Mouse (Mus musculus) intestine, postnatal 0 days (tissue): ENCODE data around the gene Slc31a2. TPM values are rescaled to one million over a fixed set of nuclear protein-coding genes. Genes with fewer than 3 reads are reported as not detected.

Experiments used
- ATAC-seq: fragments of 200-750 bp; cut with Nextera tagmentation; 2 replicates; pipeline ENCODE4 v1.8.0; 2017; ENCODE audit warnings: mild to moderate bottlenecking, moderate TSS enrichment, moderate library complexity
- H3K27ac ChIP-seq: fragments of 300-500 bp; sonication (generic); 2 replicates; pipeline ENCODE4 v1.5.1; 2014; ENCODE audit warnings: mild to moderate bottlenecking, low read depth, low read length, moderate library complexity
- H3K27me3 ChIP-seq: fragments of 300-500 bp; sonication (generic); replicated peaks from 2 replicates; pipeline ENCODE4 v1.6.1; 2014; ENCODE audit warnings: low read length, mixed read lengths; ENCODE audit not compliant: control insufficient read depth, insufficient read depth
- H3K36me3 ChIP-seq: fragments of 300-500 bp; sonication (generic); 2 replicates; pipeline ENCODE4 v1.6.1; 2014; ENCODE audit warnings: mild to moderate bottlenecking, moderate library complexity; ENCODE audit not compliant: control insufficient read depth, insufficient read depth
- H3K4me1 ChIP-seq: fragments of 300-500 bp; sonication (generic); replicated peaks from 2 replicates; pipeline ENCODE4 v1.6.1; 2014; ENCODE audit warnings: antibody characterized with exemption, low read length, mixed read lengths; ENCODE audit not compliant: control insufficient read depth, insufficient read depth
- H3K4me2 ChIP-seq: fragments of 300-500 bp; sonication (generic); replicated peaks from 2 replicates; pipeline ENCODE4 v1.6.1; 2014; ENCODE audit warnings: low read depth, mild to moderate bottlenecking, moderate library complexity
- H3K4me3 ChIP-seq: fragments of 300-500 bp; sonication (generic); 2 replicates; pipeline ENCODE4 v1.5.1; 2014; ENCODE audit warnings: low read depth, low read length
- H3K9ac ChIP-seq: fragments of 300-500 bp; sonication (generic); 2 replicates; pipeline ENCODE4 v1.6.1; 2014; ENCODE audit warnings: mild to moderate bottlenecking, low read depth, low read length
- H3K9me3 ChIP-seq: fragments of 300-500 bp; sonication (generic); 2 replicates; pipeline ENCODE4 v1.6.1; 2016; ENCODE audit warnings: mixed run types; ENCODE audit not compliant: control insufficient read depth
- CTCF ChIP-seq: sonication (generic); IDR thresholded peaks from 2 replicates; pipeline ENCODE4 v1.5.1; 2016; ENCODE audit warnings: low read depth, mild to moderate bottlenecking, control low read depth, antibody characterized with exemption, moderate library complexity
- WGBS: fragments of 180-500 bp; shearing (Covaris S2); extraction: QIAGEN DNeasy Blood & Tissue Kit; methylation state at CpG from one replicate; pipeline ENCODE4 v1.1.7; 2014; 5-methylcytosine and 5-hydroxymethylcytosine counted together
- polyA plus RNA-seq: library from polyadenylated mRNA; unstranded; fragments of >200 nt; fragmentation: Nextera tagmentation; extraction: Ambion mirVana; gene quantifications from 2 replicates; pipeline ENCODE4 v1.2.1, GENCODE M21; 2015

Gene Slc31a2
- polyA plus RNA-seq: 16.1 and 17.8 TPM in 2 replicates

DNA sequence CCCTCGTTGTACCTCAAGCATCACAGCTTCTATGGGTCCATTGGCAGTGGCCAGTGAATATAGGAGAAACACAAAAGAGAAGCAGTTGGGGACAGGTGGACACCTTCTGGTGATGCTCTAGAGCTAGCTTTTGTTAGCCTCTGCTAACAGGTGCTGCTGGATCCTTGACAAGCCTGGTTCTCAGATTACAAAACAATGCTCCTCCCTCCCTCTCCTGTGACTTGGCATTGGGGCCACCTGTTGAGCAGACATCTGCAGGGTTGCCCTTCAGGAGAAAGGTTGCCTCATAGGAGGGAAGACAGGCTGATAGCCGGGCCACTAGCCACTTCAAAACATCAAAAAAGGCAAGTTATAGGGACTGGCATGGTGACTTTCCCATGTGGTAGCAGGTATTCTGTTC, at the start of gene Slc31a2:
Gene Slc31a2 (plus strand): TSS at position 287 of the 400 bp plus-strand sequence.
- Histone ChIP-seq H3K9me3 (no peaks in the 10 kb centered on the region), H3K4me3 (no peak within 1 kb of the TSS), H3K36me3 (no peaks in the 10 kb centered on the region), H3K27ac (no peak within 1 kb of the TSS), H3K4me2 (no peak within 1 kb of the TSS), H3K27me3 (no peaks in the 10 kb centered on the region), H3K4me1 (no peaks in the 10 kb centered on the region), H3K9ac (no peak within 1 kb of the TSS)
- no peak for ATAC-seq
- WGBS: 43% methylated on average over 2 of the region's 2 CpGs
- no peak for TF ChIP-seq CTCF

DNA sequence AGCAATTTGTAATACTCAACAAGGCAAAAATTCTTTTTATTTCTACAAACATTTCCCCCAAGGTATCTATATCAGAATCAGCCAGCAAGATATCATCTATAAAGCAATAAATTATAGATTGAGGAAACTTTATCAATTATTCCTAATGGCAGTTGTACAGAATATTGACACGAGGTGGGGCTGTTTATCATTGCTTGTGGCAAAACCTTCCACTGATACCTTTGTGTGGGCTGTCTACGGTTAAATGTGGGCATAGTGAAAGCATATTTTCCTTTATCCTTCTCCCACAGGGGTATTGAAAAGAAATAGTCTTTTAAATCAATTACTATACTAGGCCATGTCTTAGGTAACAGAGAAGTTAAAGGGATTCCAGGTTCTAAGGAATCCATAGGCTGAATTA, 48.9 kb upstream of the Slc31a2 start:
- no peak for ATAC-seq
- Histone ChIP-seq H3K4me3 (no peak overlapping the region), H3K9me3 (no peaks in the 10 kb centered on the region), H3K9ac (no peak overlapping the region), H3K27ac (no peak overlapping the region), H3K4me2 (no peak overlapping the region), H3K36me3 (no peaks in the 10 kb centered on the region), H3K27me3 (no peaks in the 10 kb centered on the region), H3K4me1 (no peaks in the 10 kb centered on the region)
- WGBS: 66% methylated on average over 2 of the region's 2 CpGs
- no peak for TF ChIP-seq CTCF

DNA sequence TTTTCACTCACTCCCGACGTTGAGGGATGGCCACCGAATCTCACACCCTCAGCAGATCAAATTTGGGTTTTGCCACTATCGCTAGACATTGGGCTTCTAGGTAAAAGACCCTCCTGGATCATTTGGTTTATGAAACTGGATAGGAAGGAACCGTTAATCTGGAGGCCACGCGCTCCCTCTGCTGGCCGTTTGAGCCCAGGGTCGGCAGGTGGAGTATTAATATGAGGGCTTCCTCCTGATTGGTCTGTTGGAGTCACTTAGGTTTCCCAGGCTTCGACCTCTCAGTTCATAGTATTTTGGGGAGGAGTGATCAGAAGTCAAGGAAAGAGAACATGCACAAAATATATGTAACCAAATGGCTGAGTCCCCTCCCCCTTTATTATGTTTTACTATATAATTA, 34.0 kb upstream of the Slc31a2 start:
- Histone ChIP-seq H3K4me2 (no peak overlapping the region), H3K9ac (no peak overlapping the region), H3K4me3 (no peak overlapping the region), H3K27ac (no peak overlapping the region), H3K36me3 (no peaks in the 10 kb centered on the region), H3K27me3 (no peaks in the 10 kb centered on the region), H3K9me3 (no peaks in the 10 kb centered on the region), H3K4me1 (no peaks in the 10 kb centered on the region)
- WGBS: 36% methylated on average over 10 of the region's 10 CpGs
- no peak for ATAC-seq
- peak; percentile 77 for TF ChIP-seq CTCF

DNA sequence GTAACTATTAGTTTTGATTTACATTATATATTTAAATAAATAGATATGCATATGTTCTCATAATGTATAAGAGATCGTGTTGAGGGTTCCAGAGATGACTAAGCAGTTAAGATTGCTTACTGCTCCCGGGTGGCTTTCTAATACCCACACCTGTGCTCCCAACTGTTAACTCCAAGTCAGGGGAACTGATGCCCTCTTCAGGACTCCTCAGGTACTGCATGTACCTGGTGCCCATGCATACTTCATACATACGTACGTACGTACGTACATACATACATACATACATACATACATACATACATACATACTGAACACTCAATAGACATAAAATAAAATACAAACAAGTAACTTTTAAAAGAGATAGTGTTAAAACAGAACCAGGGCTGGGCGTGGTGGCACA, 32.9 kb upstream of the Slc31a2 start:
- no peak overlapping the region for H3K9ac ChIP-seq
- H3K4me3 ChIP-seq: no peak overlapping the region
- no peak overlapping the region for H3K4me2 ChIP-seq
- H3K27ac ChIP-seq: no peak overlapping the region
- no peaks in the 10 kb centered on the region for H3K4me1 ChIP-seq
- WGBS: 89% methylated on average over 7 of the region's 7 CpGs
- ATAC-seq: no peak
- H3K9me3 ChIP-seq: no peaks in the 10 kb centered on the region
- no peaks in the 10 kb centered on the region for H3K36me3 ChIP-seq
- H3K27me3 ChIP-seq: no peaks in the 10 kb centered on the region
- peak; percentile 60 for TF ChIP-seq CTCF

DNA sequence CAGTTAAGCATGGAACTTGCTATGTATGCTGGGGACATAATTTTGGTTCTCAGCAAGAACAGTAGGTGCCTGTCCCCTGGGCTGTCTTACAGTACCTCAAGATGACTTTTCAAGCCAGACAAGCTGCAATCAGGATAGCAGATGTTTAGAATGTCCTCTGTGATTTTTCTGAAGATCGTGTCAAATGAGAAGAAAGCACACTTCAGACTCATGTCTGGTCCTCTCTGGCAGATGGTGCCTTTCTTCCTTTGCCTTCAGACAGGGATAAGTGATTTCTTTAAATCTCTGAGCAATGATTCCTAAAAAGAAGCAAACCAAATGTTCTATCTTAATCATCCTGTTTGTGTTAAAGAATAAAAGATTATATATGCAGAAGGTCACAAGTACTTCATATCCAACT, 32.2 kb upstream of the Slc31a2 start:
- no peaks in the 10 kb centered on the region for H3K27me3 ChIP-seq
- TF ChIP-seq CTCF: no peak
- no peaks in the 10 kb centered on the region for H3K36me3 ChIP-seq
- no peak overlapping the region for H3K27ac ChIP-seq
- no peak overlapping the region for H3K9ac ChIP-seq
- H3K9me3 ChIP-seq: no peaks in the 10 kb centered on the region
- no peak for ATAC-seq
- no peaks in the 10 kb centered on the region for H3K4me1 ChIP-seq
- H3K4me2 ChIP-seq: no peak overlapping the region
- WGBS: 71% methylated on average over 1 of the region's 1 CpGs
- no peak overlapping the region for H3K4me3 ChIP-seq

DNA sequence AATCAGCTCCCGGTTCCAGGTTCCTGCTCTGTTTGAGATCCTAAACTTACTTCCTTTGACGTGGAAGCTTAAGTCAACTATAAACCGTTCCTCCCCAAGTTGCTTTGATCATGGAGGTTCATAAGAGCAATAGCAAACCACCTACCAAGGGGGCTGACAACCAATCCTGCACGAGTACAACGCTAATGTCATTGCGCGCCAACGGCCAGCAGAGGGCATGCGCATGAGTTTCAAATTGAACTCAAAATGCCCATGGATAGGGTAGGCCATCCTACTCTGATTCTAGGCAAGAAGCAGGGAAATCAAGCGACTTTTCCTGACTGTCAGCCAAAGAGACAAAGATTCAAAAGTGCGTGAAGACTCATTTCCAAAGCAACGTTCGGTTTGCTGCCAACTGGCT, 31.6 kb upstream of the Slc31a2 start, which contains the start of gene Zfp37:
Gene Zfp37 (minus strand): TSS at position 279 of the 400 bp plus-strand sequence.
- WGBS: 75% methylated on average over 13 of the region's 13 CpGs

DNA sequence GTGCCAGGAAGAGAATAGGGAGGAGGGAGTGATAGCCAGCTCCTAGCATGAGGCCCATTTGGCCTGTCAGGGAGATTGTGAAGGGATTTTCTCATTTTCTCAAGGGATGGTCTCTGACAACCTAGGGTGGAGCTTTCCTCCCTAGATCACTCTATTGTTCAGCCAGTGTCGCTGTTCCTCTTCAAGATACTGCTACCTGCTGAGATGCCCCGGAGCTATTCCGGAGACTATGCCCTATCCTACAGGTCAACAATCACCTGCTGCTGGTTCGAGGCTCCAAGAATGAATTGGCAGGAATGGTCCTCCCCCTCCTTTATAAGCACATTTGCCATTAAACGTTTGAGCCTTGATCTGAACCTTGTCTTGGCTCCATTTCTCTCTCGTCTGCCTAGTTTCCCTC, 21.8 kb upstream of the Slc31a2 start:
- Histone ChIP-seq H3K27me3 (no peaks in the 10 kb centered on the region), H3K9me3 (no peaks in the 10 kb centered on the region), H3K4me1 (no peaks in the 10 kb centered on the region), H3K4me3 (no peak overlapping the region), H3K27ac (no peak overlapping the region), H3K36me3 (no peaks in the 10 kb centered on the region), H3K9ac (no peak overlapping the region), H3K4me2 (no peak overlapping the region)
- WGBS: 72% methylated on average over 6 of the region's 6 CpGs
- TF ChIP-seq CTCF: no peak
- no peak for ATAC-seq

More for the DNA sequence above, 31.6 kb upstream of the Slc31a2 start, which contains the start of gene Zfp37:
- Histone ChIP-seq H3K9me3 (no peaks in the 10 kb centered on the region), H3K36me3 (no peaks in the 10 kb centered on the region), H3K4me2 (no peak within 1 kb of the TSS), H3K4me3 (no peak within 1 kb of the TSS), H3K27ac (no peak within 1 kb of the TSS), H3K4me1 (no peaks in the 10 kb centered on the region), H3K27me3 (no peaks in the 10 kb centered on the region), H3K9ac (no peak within 1 kb of the TSS)
- TF ChIP-seq CTCF: peak; percentile 53
- no peak for ATAC-seq
